Mouse (Mus musculus) neural tube, embryonic 12.5 days (tissue): ENCODE data around the gene March5. TPM values are rescaled to one million over a fixed set of nuclear protein-coding genes. Genes with fewer than 3 reads are reported as not detected.
"Not testable (repeated sequence)": the region's sequence is repeated elsewhere in the genome, so short reads cannot be mapped to it uniquely, and the experiment has no call there.

Source experiments
- ATAC-seq: fragments of 200-750 bp; cut with Nextera tagmentation; 2 replicates; pipeline ENCODE4 v1.8.0; 2017; ENCODE audit warnings: low read depth, mild to moderate bottlenecking, moderate TSS enrichment, moderate library complexity; ENCODE audit not compliant: low FRiP score
- H3K27ac ChIP-seq: fragments of 300-500 bp; sonication (generic); 2 replicates; pipeline ENCODE4 v1.5.1; 2016
- H3K27me3 ChIP-seq: fragments of 300-500 bp; sonication (generic); replicated peaks from 2 replicates; pipeline ENCODE4 v1.6.1; 2016; ENCODE audit warnings: mild to moderate bottlenecking
- H3K36me3 ChIP-seq: fragments of 300-500 bp; sonication (generic); 2 replicates; pipeline ENCODE4 v1.6.1; 2016; ENCODE audit warnings: mild to moderate bottlenecking
- H3K4me1 ChIP-seq: fragments of 300-500 bp; sonication (generic); 2 replicates; pipeline ENCODE4 v1.6.1; 2016
- H3K4me2 ChIP-seq: fragments of 300-500 bp; sonication (generic); replicated peaks from 2 replicates; pipeline ENCODE4 v1.6.1; 2016; ENCODE audit warnings: mild to moderate bottlenecking
- H3K4me3 ChIP-seq: fragments of 300-500 bp; sonication (generic); 2 replicates; pipeline ENCODE4 v1.5.1; 2016
- H3K9ac ChIP-seq: fragments of 300-500 bp; sonication (generic); 2 replicates; pipeline ENCODE4 v1.6.1; 2016; ENCODE audit warnings: mild to moderate bottlenecking
- H3K9me3 ChIP-seq: fragments of 300-500 bp; sonication (generic); 2 replicates; pipeline ENCODE4 v1.6.1; 2016; ENCODE audit warnings: mild to moderate bottlenecking
- WGBS: fragments of 180-500 bp; shearing (Covaris S2); methylation state at CpG from one replicate; pipeline ENCODE4 v1.1.7; 2016; 5-methylcytosine and 5-hydroxymethylcytosine counted together
- polyA plus RNA-seq: library from polyadenylated mRNA; unstranded; fragments of >200 nt; fragmentation: Nextera tagmentation; extraction: Ambion mirVana; gene quantifications from 2 replicates; pipeline ENCODE4 v1.2.1, GENCODE M21; 2016

March5 gene
- polyA plus RNA-seq, 1 experiment from 2014 or later, result 160 TPM

- no peaks in the 10 kb centered on the region for H3K27me3 ChIP-seq
- no peak overlapping the region for H3K9ac ChIP-seq
- no peaks in the 10 kb centered on the region for H3K9me3 ChIP-seq
- H3K27ac ChIP-seq, result no peak overlapping the region
- H3K4me3 ChIP-seq, result no peak overlapping the region
- H3K4me1 ChIP-seq, result no peaks in the 10 kb centered on the region
- WGBS, result 85% methylated on average over 4 of the region's 4 CpGs
- no peak overlapping the region for H3K4me2 ChIP-seq
- ATAC-seq, result no peak
- H3K36me3 ChIP-seq, result no peaks in the 10 kb centered on the region
Measured at GRCm38 (mm10) chr19:37188366-37188948, 18.9 kb upstream of the March5 start.

DNA sequence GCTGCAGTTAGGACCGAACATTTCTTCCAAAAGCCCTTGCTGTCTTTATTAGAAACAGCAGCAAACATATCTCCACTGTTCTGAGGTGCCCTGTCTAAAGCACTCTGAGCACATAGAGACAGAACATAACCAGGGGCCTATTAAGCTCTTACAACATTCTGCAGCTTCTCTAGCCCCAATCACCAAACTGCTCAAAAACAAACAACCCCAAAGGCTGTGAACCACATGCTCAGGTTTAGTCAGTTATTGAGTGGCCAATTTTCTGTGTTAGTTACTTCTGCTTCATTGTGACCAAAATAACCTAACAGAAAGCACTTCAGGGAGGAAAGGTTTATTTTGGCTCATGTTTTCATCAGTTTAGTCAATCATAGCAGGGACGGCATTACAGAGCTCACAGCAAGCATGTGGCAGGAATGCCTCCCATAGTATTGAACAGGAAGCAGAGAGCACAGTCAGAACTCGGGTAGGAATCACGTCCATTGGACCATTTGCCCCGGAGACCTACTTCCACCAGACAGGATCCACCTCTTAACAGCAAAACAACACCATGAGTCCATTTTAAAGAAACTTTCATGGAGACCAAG is 14.8 kb upstream of the March5 start:
- H3K9me3 ChIP-seq, result no peaks in the 10 kb centered on the region
- H3K4me2 ChIP-seq, result no peak overlapping the region
- WGBS, result 87% methylated on average over 5 of the region's 5 CpGs
- no peaks in the 10 kb centered on the region for H3K27me3 ChIP-seq
- no peaks in the 10 kb centered on the region for H3K36me3 ChIP-seq
- H3K27ac ChIP-seq, result no peak overlapping the region
- H3K4me3 ChIP-seq, result no peak overlapping the region
- no peaks in the 10 kb centered on the region for H3K4me1 ChIP-seq
- H3K9ac ChIP-seq, result no peak overlapping the region
- no peak for ATAC-seq

- ATAC-seq, result no peak
Measured at GRCm38 (mm10) chr19:37198165-37198880, 9.0 kb upstream of the March5 start.

GRCm38 (mm10) chr19:37199889-37200288 is 7.5 kb upstream of the March5 start:
- Histone ChIP-seq H3K4me2 (no peak overlapping the region), H3K27me3 (no peaks in the 10 kb centered on the region), H3K4me3 (no peak overlapping the region), H3K9me3 (no peaks in the 10 kb centered on the region), H3K27ac (no peak overlapping the region), H3K36me3 (no peaks in the 10 kb centered on the region), H3K4me1 (no peaks in the 10 kb centered on the region), H3K9ac (no peak overlapping the region)
- ATAC-seq, result no peak
- WGBS, result 83% methylated on average over 2 of the region's 2 CpGs

More at GRCm38 (mm10) chr19:37198165-37198880, 9.0 kb upstream of the March5 start:
- Histone ChIP-seq H3K4me1 (no peaks in the 10 kb centered on the region), H3K9me3 (no peaks in the 10 kb centered on the region), H3K36me3 (no peaks in the 10 kb centered on the region), H3K9ac (no peak overlapping the region), H3K4me2 (no peak overlapping the region), H3K4me3 (no peak overlapping the region), H3K27me3 (no peaks in the 10 kb centered on the region), H3K27ac (no peak overlapping the region)
- WGBS, result 82% methylated on average over 1 of the region's 1 CpGs

DNA sequence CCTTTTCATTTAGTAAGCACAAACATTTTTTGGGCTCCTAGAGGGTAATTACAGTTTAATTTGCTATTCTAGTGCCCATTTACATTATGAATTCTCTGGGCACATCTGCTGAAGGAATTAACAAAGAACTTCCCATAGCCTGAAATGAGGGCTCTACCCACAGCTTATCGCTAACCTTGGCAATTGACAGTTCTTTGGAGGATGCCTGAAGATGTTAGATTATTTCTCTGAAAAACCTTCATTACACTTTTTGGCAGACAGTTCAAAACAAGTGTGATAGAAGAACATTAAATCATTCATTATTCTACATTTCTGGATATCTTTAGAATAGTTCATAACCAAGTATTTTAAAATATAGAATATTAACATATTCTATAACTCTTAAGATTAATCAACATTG is 4.0 kb upstream of the March5 start:
- H3K36me3 ChIP-seq, result no peaks in the 10 kb centered on the region

GRCm38 (mm10) chr19:37205155-37205554 is 2.2 kb upstream of the March5 start:
- not testable (repeated sequence) for H3K4me3 ChIP-seq, H3K9me3 ChIP-seq, H3K27me3 ChIP-seq, H3K36me3 ChIP-seq, H3K9ac ChIP-seq, H3K4me2 ChIP-seq, H3K27ac ChIP-seq, ATAC-seq
- H3K4me1 ChIP-seq, result peaks cover 20% of the 10 kb centered on the region

More for the DNA sequence above, 4.0 kb upstream of the March5 start:
- no peak overlapping the region for H3K4me3 ChIP-seq
- H3K4me1 ChIP-seq, result peaks cover 5% of the 10 kb centered on the region
- no peak overlapping the region for H3K9ac ChIP-seq
- H3K27me3 ChIP-seq, result no peaks in the 10 kb centered on the region
- H3K27ac ChIP-seq, result no peak overlapping the region
- no peaks in the 10 kb centered on the region for H3K9me3 ChIP-seq
- 90% methylated on average over 1 of the region's 1 CpGs for WGBS
- ATAC-seq, result no peak
- no peak overlapping the region for H3K4me2 ChIP-seq

GRCm38 (mm10) chr19:37206641-37207302 is 571 bp upstream of the March5 start:
- Histone ChIP-seq H3K9ac (peak overlapping the region; percentile 97), H3K27ac (no peak overlapping the region), H3K9me3 (no peaks in the 10 kb centered on the region), H3K4me1 (peaks cover 20% of the 10 kb centered on the region), H3K4me3 (peak overlapping the region; percentile 87), H3K4me2 (peak overlapping the region; percentile 94), H3K27me3 (no peaks in the 10 kb centered on the region), H3K36me3 (peaks cover 14% of the 10 kb centered on the region)
- under 1% methylated on average over 47 of the region's 47 CpGs for WGBS
- ATAC-seq, result peak; percentile 83

DNA sequence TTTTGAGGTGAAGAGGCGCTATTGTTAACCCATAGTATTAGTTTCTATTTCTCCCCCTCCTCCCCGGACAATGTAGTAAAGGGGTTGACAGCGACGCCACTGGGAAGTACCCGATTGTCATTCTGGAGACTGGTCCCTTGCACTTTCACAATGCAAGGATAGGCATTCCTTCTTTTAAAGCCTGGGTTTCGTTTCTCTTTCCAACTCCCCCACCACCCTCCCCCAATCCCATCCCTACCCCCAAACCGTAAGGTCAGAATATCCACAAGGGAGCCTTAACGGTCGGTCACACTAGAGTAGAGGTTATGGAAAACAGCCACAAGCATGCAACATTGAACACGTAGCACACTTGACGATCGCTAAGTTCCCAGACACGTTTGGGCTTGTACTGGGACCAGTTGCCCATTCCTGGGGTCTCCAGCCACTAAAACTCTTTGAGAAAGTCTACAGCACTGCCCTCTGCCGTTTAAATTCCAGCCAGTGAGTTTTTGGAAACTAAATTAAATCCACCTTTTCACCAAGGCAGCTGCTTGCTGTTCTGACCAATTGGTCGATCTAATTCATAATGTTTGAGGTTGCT is 923 bp downstream of the March5 start, which contains the start of gene Cpeb3:
Cpeb3 (minus strand) TSS at position 426 of the 580 bp plus-strand sequence.
- ATAC-seq, result no peak

DNA sequence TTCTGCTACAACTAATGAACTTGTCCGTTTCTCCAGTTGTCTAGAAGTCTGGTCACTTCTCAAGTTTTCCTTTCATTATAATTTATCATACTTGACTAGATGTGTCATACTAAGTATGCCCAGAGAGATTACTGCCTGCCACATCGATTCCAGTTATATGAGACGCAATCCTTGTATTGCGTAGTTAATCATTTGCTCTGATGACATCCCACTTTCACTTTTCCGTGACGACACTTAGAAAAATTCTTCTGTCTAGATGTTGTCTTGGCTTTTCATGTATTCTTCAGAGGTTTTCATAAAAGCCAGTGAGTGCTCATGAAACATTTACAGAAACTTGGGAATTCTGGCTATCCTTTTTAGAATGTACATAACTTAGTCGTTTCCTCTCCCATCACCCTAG is 1.6 kb downstream of the March5 start:
- Histone ChIP-seq H3K27me3 (no peaks in the 10 kb centered on the region), H3K4me3 (peak overlapping the region; percentile 87), H3K4me2 (peak overlapping the region; percentile 94), H3K4me1 (peaks cover 20% of the 10 kb centered on the region), H3K36me3 (peaks cover 24% of the 10 kb centered on the region), H3K9ac (0 out of 2 replicates have a peak overlapping the region, but pooled peaks have one; percentile 97), H3K9me3 (no peaks in the 10 kb centered on the region), H3K27ac (no peak overlapping the region)
- no peak for ATAC-seq
- WGBS, result 80% methylated on average over 7 of the region's 7 CpGs

More for the DNA sequence above, 923 bp downstream of the March5 start, which contains the start of gene Cpeb3:
- H3K9ac ChIP-seq, result peak within 1 kb of the TSS; percentile 97
- no peaks in the 10 kb centered on the region for H3K27me3 ChIP-seq
- peak within 1 kb of the TSS; percentile 87 for H3K4me3 ChIP-seq
- H3K9me3 ChIP-seq, result no peaks in the 10 kb centered on the region
- 1% methylated on average over 15 of the region's 15 CpGs for WGBS
- peaks cover 20% of the 10 kb centered on the region for H3K4me1 ChIP-seq
- peak within 1 kb of the TSS; percentile 42 for H3K27ac ChIP-seq
- H3K36me3 ChIP-seq, result peaks cover 24% of the 10 kb centered on the region
- peak within 1 kb of the TSS; percentile 94 for H3K4me2 ChIP-seq

DNA sequence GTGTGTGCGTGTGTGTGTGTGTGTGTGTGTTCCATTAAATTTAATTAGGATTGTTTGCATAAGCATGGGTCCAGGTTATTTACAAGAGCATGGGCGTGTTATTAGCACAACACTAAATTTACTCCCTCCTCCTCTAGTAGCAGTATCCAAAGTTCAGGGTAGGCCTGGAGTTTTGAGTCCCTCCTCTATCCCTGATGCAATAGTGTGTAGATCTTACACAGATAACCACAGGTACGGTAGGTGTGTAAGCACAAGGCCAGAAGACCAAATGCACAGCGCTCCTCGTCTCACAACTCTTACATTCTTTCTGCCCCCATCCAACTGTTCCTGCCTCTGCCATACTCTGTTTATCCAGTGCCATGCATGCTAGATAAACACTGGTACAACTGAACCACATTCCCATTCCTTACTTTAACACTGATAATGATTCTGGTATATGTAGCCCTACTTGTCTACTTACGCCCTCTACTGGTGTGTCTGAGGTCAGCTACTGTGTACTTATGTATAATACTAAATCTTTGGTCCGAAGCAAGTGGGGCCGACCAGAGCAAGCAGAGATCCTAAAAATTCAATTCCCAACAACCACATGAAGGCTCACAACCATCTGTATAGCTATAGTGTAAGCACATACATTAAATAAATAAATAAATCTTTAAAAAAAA is 2.3 kb downstream of the March5 start:
- no peak for ATAC-seq
- WGBS, result 91% methylated on average over 8 of the region's 8 CpGs
- no peak overlapping the region for H3K4me3 ChIP-seq
- H3K36me3 ChIP-seq, result peaks cover 24% of the 10 kb centered on the region
- H3K4me1 ChIP-seq, result peaks cover 20% of the 10 kb centered on the region
- no peaks in the 10 kb centered on the region for H3K27me3 ChIP-seq
- H3K27ac ChIP-seq, result no peak overlapping the region
- peak overlapping the region; percentile 94 for H3K4me2 ChIP-seq
- H3K9me3 ChIP-seq, result no peaks in the 10 kb centered on the region
- H3K9ac ChIP-seq, result no peak overlapping the region

GRCm38 (mm10) chr19:37210457-37210856 is 3.1 kb downstream of the March5 start:
- Histone ChIP-seq H3K9me3 (no peaks in the 10 kb centered on the region), H3K27ac (no peak overlapping the region), H3K4me1 (peaks cover 20% of the 10 kb centered on the region), H3K9ac (no peak overlapping the region), H3K4me3 (no peak overlapping the region), H3K4me2 (no peak overlapping the region), H3K27me3 (no peaks in the 10 kb centered on the region), H3K36me3 (peaks cover 27% of the 10 kb centered on the region)
- 96% methylated on average over 4 of the region's 4 CpGs for WGBS
- no peak for ATAC-seq
